Mouse (Mus musculus) right cerebral cortex, postnatal 14 days (tissue): ENCODE measurements around the gene Tom1l2.

Source experiments
- DNase-seq: peaks from one replicate; pipeline ENCODE4 v3.0.0; 2022

The Tom1l2 gene

DNA sequence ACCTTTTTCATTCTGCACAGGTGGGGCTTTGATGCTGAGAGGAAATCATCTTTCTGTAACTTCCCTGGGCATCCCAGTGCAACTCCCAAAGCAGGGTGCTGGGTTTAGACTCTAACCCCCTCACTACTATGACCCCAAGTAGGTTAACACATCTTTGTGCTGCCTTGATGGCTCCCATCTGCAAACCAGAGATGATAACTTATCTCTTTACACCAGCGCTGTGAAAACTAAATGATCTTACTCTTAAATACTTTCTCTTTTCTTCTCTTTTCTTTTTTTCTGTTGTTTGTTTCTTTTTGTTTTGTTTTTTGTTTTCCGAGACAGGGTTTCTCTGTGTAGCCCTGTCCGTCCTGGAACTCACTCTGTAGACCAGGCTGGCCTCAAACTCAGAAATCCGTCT is 6.8 kb downstream of the Tom1l2 start:
- no peak for DNase-seq

DNA sequence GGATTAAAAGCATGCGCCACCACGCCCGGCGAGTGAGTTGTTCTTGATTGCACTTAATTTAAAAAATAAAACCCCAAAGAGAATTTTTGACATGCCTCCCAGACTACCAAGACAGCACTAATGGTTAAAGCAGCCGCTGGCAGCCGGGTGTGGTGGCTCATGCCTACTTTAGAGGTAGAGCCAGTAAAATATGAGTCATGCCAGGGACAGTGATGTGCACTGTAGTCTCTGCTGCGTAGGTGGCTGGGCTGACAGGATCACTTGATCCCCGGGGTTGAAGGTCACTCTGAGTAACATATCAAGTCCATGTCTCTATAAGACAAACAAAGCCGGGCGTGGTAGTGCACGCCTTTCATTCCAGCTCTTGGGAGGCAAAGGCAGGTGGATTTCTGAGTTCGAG is 13.3 kb downstream of the Tom1l2 start:
- no peak for DNase-seq

- DNase-seq: peak; percentile 40
Observed at GRCm38 (mm10) chr11:60338291-60338690, 14.4 kb downstream of the Tom1l2 start.

GRCm38 (mm10) chr11:60335771-60336170 is 16.9 kb downstream of the Tom1l2 start:
- DNase-seq: no peak

DNA sequence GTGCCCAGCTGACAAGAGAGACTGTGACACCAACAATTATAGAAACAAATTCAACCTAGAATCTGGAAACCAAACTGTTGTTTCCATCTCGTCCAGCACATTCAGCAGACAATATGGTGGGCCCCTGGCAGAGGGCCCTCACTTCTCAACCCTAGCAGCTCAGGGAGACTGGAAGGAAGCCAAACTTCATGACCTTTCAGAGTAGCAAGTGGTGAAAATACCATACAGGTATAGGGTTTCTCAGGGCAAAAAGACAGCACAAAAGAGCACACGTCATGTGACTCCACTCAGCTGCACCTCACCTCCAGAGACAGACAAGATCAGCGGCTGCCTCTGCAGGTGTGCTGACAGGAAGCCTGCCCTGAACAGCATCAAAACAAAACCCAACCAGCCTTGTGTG is 18.6 kb downstream of the Tom1l2 start:
- no peak for DNase-seq

DNA sequence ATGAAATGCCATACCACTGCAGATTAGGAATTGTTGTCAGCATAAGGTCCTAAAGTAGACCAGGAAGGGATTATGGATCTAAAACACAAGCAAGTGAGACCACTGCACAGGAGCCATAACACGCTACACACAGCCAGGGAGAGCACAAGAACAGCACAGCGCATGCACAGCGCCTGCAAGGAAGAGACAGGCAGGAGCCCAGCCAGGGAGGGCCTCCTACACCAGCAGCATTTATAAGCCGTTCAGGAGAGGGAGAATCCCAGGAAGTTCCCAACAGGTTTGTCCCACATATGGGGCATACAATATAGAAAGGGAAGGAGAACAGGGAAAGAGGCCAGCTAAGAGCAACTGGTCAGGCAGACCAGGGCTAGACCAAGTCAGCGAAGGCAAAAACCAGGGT is 19.2 kb downstream of the Tom1l2 start:
- DNase-seq: no peak

GRCm38 (mm10) chr11:60330551-60330950 is 22.2 kb downstream of the Tom1l2 start:
- no peak for DNase-seq

GRCm38 (mm10) chr11:60323731-60324130 is 29.0 kb downstream of the Tom1l2 start:
- DNase-seq: no peak

DNA sequence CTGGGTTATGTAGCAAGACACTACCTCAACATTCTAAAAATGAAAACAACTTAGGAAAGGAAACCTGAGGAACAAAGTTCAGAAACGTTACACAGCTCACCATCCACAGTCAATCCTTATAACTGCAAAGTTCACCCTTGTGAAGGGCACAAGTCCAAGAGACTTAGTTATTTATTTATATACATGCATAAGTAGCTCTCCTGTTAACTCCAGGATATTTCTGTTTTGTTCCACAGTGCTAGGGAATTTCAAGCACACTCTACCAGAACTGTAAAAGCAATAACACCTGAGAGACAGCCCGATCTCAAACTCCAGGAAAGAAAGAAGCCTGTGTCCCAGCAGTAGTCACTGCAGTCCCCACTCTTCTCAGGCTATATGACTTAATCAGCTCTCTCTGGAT is 31.3 kb downstream of the Tom1l2 start:
- DNase-seq: no peak

- DNase-seq: no peak
Observed at GRCm38 (mm10) chr11:60320426-60321037, 32.2 kb downstream of the Tom1l2 start.

- DNase-seq: no peak
Observed at GRCm38 (mm10) chr11:60319257-60320066, 33.2 kb downstream of the Tom1l2 start.

DNA sequence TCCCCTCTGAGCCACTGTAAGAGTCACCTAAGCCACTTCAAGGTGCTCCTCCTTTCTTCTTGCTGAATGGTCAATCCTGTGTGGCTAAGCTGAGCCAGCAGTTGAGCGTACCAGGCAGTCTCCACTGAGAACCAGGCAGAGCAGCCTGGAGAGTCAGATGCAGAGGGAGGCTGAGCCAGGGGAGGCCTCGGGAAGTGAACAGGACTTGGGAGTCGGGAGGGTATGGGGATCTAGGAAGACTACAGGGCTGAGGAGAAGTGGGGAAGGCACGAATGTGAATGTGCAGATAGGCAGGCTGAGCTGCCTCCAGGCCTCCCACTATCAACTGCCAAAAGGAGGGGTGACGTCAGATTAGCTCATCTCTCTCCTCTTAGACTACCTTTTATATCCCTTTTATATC is 34.0 kb downstream of the Tom1l2 start:
- DNase-seq: no peak

GRCm38 (mm10) chr11:60317376-60318102 is 35.2 kb downstream of the Tom1l2 start:
- DNase-seq: no peak

DNA sequence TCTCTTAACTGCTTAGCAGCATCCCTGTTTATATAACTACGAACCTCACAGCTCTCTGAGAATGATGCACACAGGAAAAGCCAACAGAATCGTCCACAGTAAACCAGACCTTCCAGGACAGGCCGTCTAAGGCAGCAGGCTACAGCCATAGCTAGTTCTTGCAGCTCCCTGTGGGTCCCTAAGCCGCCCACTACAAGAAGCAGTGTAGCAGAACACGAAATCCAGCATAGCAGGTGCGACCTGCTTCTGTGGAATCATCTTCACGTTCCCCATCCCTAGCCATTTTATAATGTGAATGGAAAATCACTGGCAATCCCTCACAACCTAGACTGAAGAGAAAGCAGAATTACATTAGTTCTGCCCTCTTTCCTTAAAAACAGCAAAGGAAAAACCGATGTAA is 35.8 kb downstream of the Tom1l2 start:
- no peak for DNase-seq

DNA sequence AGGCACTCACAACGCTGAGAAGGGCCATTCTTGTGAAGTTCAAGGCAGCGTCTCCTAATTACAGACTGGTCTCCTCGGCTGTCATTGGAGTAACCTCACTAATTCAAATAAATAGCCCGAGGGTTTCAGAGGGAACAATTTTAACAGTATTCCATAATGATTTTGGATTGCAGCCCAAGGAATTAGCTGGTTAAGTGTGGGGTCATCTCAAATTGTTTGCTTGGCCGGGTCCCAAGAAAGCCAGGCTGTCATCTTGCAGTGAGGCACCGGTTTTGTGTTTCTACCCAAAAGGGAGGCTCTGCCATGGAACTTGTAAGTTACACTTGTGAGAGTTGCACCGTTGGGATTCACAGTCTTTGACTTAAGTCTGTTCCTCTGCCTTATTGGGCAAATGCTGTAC is 36.5 kb downstream of the Tom1l2 start:
- DNase-seq: no peak

- DNase-seq: peak; percentile 77
Observed at GRCm38 (mm10) chr11:60311025-60311854, 41.5 kb downstream of the Tom1l2 start.

- DNase-seq: no peak
Observed at GRCm38 (mm10) chr11:60309875-60310274, 42.8 kb downstream of the Tom1l2 start.

DNA sequence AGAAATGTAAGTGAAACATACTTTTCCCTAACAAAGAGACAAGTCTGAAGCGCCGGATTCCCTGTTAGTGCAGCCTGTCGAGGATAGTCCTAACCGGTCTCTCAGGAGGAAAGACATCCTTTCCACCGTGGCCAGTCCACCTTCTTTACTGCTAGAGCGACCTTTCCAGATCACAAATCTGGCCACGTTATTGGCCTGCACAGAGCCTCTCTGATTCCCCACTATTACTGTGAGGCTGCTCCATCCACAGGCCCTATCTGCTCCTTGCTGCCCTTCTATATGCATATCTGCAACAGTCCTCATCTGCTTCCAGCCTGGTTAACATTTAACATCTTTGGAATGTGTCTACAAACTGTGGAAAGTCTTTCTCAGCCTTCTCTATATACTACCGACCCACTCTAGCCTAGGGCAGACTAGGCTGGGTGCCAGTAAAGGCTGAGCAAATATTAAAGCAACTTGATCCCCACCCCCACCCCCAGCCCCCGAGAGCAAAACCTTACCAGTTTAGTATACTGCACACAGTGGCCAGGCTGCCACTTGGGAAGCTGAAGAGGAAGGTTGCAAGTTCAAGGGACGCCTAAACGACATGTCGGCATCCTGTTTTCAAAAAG is 44.1 kb downstream of the Tom1l2 start:
- no peak for DNase-seq

DNA sequence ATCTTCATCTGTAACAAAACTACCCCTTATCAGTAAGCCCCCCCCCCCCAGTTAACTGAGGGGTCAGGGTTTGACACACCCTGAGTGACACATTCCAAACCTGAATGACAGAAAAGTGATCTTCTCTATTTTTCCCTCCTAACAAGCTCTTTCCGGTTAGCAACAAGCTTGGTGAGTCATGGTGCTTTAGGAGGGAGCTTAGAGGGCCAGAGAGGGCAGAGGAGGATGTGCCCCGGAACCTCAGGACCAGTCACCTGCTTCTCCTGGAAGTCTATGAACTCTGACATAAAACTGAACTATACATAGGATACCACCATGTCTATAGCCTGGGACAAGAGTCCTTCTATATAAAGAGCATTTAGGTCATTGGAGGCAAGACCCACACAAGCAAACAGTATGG is 44.6 kb downstream of the Tom1l2 start:
- no peak for DNase-seq

DNA sequence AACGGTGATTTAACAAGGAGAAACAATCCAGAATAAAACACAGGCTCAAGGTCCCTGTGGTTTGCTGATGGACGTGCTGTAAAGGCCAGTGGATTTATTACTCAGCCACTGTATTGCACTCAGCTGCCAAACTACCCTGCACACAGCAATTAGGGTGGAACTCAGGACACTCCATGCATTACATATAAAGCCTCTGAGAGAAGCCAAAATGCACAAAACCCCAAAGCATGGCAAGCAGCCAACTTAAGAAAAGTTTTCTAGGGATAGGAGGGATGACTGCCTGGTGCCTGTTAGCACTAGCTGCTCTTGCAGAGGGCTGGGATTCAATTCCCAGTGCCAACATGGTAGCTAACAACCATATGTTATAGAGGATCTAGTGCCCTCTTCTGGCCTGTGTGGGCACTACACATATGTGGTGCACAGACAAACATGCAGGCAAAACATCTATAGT is 45.3 kb downstream of the Tom1l2 start:
- no peak for DNase-seq

DNA sequence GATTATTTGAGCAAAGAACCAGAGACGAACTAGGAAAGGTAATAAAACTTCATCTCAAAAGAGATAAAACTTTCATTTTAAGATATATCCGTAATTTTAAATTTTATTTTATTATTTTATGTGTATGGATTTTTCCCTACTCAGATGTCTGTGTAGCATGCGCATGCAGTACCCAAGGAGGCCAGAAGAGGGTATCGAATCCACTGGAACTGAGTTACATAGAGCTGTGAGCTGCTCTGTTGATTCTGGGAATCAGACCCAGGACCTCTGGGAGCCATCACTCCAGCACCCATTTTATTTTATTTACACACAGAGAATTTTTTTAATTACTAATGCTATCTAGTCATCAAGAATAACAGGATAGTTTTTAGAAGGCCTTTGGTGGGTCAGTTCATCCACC is 45.9 kb downstream of the Tom1l2 start:
- DNase-seq: peak; percentile 46

- no peak for DNase-seq
Observed at GRCm38 (mm10) chr11:60305611-60306010, 47.1 kb downstream of the Tom1l2 start.

- DNase-seq: no peak
Observed at GRCm38 (mm10) chr11:60303497-60303896, 49.2 kb downstream of the Tom1l2 start.
